Mouse (Mus musculus) E14TG2a.4 (cell line): ENCODE measurements around the gene Camk2d.

Source experiments
- H3K27me3 ChIP-seq: 2 replicates; pipeline ENCODE4 v1.6.1; 2014; ENCODE audit warnings: low read length, control low read depth; ENCODE audit not compliant: insufficient read depth
- H3K36me3 ChIP-seq: 2 replicates; pipeline ENCODE4 v1.6.1; 2014; ENCODE audit warnings: low read length, control low read depth; ENCODE audit not compliant: insufficient read depth
- H3K4me1 ChIP-seq: replicated peaks from 2 replicates; pipeline ENCODE4 v1.6.1; 2014; ENCODE audit warnings: low read depth, low read length, control low read depth
- H3K4me3 ChIP-seq: replicated peaks from 2 replicates; pipeline ENCODE4 v1.5.1; 2014; ENCODE audit warnings: mild to moderate bottlenecking, low read length
- H3K9me3 ChIP-seq: 2 replicates; pipeline ENCODE4 v1.6.1; 2014; ENCODE audit warnings: low read length, control low read depth
- CTCF ChIP-seq: conservative IDR thresholded peaks from 2 replicates; pipeline ENCODE4 v1.5.1; 2014; ENCODE audit warnings: low read length
- NANOG ChIP-seq: IDR thresholded peaks from 2 replicates; pipeline ENCODE4 v1.6.1; 2014; ENCODE audit warnings: borderline replicate concordance, low read length, mixed read lengths
- POU5F1 ChIP-seq: IDR thresholded peaks from 2 replicates; pipeline ENCODE4 v1.6.1; 2014; ENCODE audit warnings: low read length, borderline replicate concordance

The Camk2d gene

GRCm38 (mm10) chr3:126634171-126634570 lies 38.1 kb downstream of the Camk2d start:
- no peaks in the 10 kb centered on the region for H3K36me3 ChIP-seq
- TF ChIP-seq NANOG, result no peak
- TF ChIP-seq POU5F1, result no peak
- TF ChIP-seq CTCF, result no peak
- no peaks in the 10 kb centered on the region for H3K9me3 ChIP-seq
- H3K27me3 ChIP-seq, result no peaks in the 10 kb centered on the region
- no peak overlapping the region for H3K4me3 ChIP-seq
- H3K4me1 ChIP-seq, result no peaks in the 10 kb centered on the region

- H3K4me1 ChIP-seq, result no peaks in the 10 kb centered on the region
- H3K4me3 ChIP-seq, result no peak overlapping the region
- TF ChIP-seq NANOG, result no peak
- no peak for TF ChIP-seq POU5F1
- no peak for TF ChIP-seq CTCF
- H3K9me3 ChIP-seq, result no peaks in the 10 kb centered on the region
- no peaks in the 10 kb centered on the region for H3K27me3 ChIP-seq
- H3K36me3 ChIP-seq, result no peaks in the 10 kb centered on the region
Observed at GRCm38 (mm10) chr3:126638259-126638658, 42.2 kb downstream of the Camk2d start.

GRCm38 (mm10) chr3:126639098-126639513 lies 43.0 kb downstream of the Camk2d start:
- no peaks in the 10 kb centered on the region for H3K4me1 ChIP-seq
- H3K27me3 ChIP-seq, result no peaks in the 10 kb centered on the region
- TF ChIP-seq CTCF, result no peak
- TF ChIP-seq POU5F1, result no peak
- no peak for TF ChIP-seq NANOG
- no peak overlapping the region for H3K4me3 ChIP-seq
- no peaks in the 10 kb centered on the region for H3K9me3 ChIP-seq
- H3K36me3 ChIP-seq, result no peaks in the 10 kb centered on the region

- Histone ChIP-seq H3K4me1 (no peaks in the 10 kb centered on the region), H3K36me3 (no peaks in the 10 kb centered on the region), H3K27me3 (no peaks in the 10 kb centered on the region), H3K4me3 (no peak overlapping the region), H3K9me3 (no peaks in the 10 kb centered on the region)
- TF ChIP-seq POU5F1, result no peak
- TF ChIP-seq CTCF, result no peak
- no peak for TF ChIP-seq NANOG
Observed at GRCm38 (mm10) chr3:126640443-126641251, 44.5 kb downstream of the Camk2d start.

GRCm38 (mm10) chr3:126641451-126641850 lies 45.3 kb downstream of the Camk2d start:
- no peak overlapping the region for H3K4me3 ChIP-seq
- H3K36me3 ChIP-seq, result no peaks in the 10 kb centered on the region
- TF ChIP-seq CTCF, result no peak
- no peak for TF ChIP-seq POU5F1
- no peak for TF ChIP-seq NANOG

GRCm38 (mm10) chr3:126643071-126644010 lies 47.2 kb downstream of the Camk2d start:
- no peaks in the 10 kb centered on the region for H3K27me3 ChIP-seq
- no peaks in the 10 kb centered on the region for H3K36me3 ChIP-seq
- H3K9me3 ChIP-seq, result no peaks in the 10 kb centered on the region
- H3K4me1 ChIP-seq, result no peaks in the 10 kb centered on the region
- TF ChIP-seq NANOG, result no peak
- no peak for TF ChIP-seq POU5F1
- TF ChIP-seq CTCF, result no peak
- no peak overlapping the region for H3K4me3 ChIP-seq

More at GRCm38 (mm10) chr3:126641451-126641850, 45.3 kb downstream of the Camk2d start:
- no peaks in the 10 kb centered on the region for H3K9me3 ChIP-seq
- no peaks in the 10 kb centered on the region for H3K4me1 ChIP-seq
- no peaks in the 10 kb centered on the region for H3K27me3 ChIP-seq

GRCm38 (mm10) chr3:126650332-126650731 lies 54.2 kb downstream of the Camk2d start:
- no peak for TF ChIP-seq CTCF
- TF ChIP-seq NANOG, result no peak
- TF ChIP-seq POU5F1, result no peak
- no peaks in the 10 kb centered on the region for H3K4me1 ChIP-seq
- H3K36me3 ChIP-seq, result no peaks in the 10 kb centered on the region
- H3K4me3 ChIP-seq, result no peak overlapping the region
- H3K27me3 ChIP-seq, result no peaks in the 10 kb centered on the region
- H3K9me3 ChIP-seq, result no peaks in the 10 kb centered on the region

GRCm38 (mm10) chr3:126650747-126651146 lies 54.6 kb downstream of the Camk2d start:
- no peaks in the 10 kb centered on the region for H3K36me3 ChIP-seq
- TF ChIP-seq CTCF (no peak), NANOG (no peak), POU5F1 (no peak)
- no peak overlapping the region for H3K4me3 ChIP-seq
- H3K4me1 ChIP-seq, result no peaks in the 10 kb centered on the region
- no peaks in the 10 kb centered on the region for H3K27me3 ChIP-seq
- H3K9me3 ChIP-seq, result no peaks in the 10 kb centered on the region
